Mouse (Mus musculus) lung, adult 2 months (tissue): Measurements from ENCODE around the gene Hipk2.

ENCODE experiments used
- CTCF ChIP-seq: fragments of 200-500 bp; IDR thresholded peaks from 2 replicates; pipeline ENCODE4 v1.5.1; 2011; ENCODE audit warnings: mild to moderate bottlenecking, low read length, control low read depth; ENCODE audit not compliant: insufficient read depth
- POLR2A ChIP-seq: fragments of 200-500 bp; IDR thresholded peaks from 2 replicates; pipeline ENCODE4 v1.6.1; 2011; ENCODE audit warnings: low read depth, mild to moderate bottlenecking, control low read depth, low read length, borderline replicate concordance; ENCODE audit errors: extremely low read depth

DNA sequence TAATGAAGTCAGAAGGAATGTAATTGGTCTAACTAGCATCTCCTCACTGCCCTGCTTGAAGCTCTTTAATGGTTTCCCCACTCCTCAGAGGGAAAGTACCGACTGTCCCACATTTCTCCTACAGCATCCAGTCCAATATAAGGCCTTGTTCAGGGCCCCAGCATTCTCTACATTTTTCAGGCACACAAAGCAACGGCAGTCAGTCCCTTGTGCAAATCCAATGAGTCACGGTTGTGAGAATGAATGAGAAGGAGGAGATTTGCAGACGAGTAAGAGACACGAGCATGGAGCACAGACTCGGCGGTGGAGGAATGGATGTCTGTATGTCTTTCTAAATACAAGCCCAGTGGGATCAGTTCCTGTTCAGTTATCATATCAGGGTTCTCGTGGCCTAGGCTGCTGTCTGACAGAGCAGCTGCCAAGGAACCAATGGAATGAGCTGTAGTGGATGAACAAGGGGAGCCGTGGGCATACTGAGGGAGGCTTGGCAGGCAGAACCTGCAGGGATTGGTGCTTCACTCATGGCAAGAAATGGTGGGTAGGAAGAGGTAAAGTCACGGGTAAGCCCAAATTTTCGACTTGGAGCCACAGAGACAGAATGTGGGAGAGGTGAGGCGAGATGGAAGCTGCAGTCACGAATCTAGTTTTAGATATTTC lies 37.5 kb upstream of the Hipk2 start:
- TF ChIP-seq CTCF: no peak
- TF ChIP-seq POLR2A: no peak
